Mouse (Mus musculus): ENCODE data around the gene Hoxc10.

DNA sequence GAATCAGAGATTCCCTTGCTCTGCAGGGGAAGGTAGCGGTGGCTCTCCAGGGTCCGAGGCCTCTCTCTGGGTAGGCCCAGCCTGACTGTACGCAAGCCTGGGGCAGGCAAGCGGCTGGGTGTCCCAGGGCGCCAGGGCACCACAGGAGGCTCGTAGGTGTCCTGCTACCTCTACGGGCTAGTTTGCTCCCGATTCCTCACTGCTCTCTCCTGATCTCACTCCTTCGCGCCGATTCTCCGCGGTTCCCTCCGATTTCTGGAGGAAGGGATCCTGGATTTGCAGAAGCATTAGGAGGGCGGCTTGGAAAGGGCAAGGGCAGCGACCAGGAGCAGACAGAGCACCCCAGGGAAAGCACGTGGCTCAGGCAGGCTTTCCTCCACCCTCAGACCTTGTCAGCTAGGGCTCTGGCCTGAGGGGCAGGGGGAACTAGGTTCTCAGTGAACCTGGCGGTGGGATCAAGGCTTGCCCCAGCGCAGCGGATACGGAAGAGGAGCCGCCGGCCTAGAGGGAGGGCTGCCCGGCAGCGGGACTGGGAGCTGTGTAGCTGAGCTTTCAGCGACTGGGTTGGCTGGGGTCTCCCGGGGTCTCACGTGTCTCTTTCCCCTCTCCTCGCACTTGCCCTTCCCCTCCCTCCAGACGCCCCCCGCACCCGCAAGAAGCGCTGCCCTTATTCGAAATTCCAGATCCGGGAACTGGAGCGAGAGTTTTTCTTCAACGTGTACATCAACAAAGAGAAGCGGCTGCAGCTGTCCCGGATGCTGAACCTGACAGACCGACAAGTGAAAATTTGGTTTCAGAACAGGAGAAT is 10.6 kb upstream of the Hoxc10 start:
- no peak for TF ChIP-seq POLR2A (IDR thresholded peaks at IDR 0.05; ENCODE audit: extremely low read depth, insufficient read depth, low read length)
- TF ChIP-seq CTCF (IDR thresholded peaks at IDR 0.05; ENCODE audit: extremely low read depth, insufficient read depth, low read length): no peak
